Mouse (Mus musculus) left cerebral cortex, adult 11 months (tissue): Measurements from ENCODE around the gene Naa50.

ENCODE experiments used
- DNase-seq: peaks from one replicate; pipeline ENCODE4 v3.0.0; 2022; ENCODE audit warnings: low spot score

The Naa50 gene

DNA sequence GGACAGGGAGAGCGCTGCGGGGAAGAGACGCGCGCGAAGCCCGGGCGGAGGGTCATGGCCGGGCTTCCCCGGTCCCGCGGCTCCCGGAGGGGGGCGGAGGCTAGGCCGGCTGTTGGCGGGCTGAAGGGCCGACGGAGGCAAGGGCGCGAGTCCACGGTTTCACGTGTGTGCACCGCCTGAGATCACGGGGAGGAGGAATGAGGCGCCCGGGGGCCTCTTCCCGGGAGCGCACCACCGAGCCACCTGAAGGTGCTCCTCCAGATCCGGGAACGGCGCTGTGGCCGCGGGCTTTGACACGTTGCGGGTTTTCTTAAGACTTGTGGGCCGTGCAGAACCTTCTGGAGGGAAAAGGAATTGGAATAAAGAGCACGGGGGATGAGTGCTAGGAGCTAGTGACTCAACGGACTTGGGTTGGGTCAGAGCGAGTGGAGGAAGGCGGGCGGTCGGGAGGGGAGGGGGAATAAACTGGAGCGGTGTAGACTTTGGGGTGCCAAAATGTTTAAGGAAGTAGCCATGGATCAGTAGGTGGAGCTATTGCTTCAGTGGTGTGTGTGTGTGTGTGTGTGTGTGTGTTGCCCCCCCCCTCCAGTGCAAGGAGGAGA, 657 bp downstream of the Naa50 start:
- DNase-seq = peak; percentile 62

DNA sequence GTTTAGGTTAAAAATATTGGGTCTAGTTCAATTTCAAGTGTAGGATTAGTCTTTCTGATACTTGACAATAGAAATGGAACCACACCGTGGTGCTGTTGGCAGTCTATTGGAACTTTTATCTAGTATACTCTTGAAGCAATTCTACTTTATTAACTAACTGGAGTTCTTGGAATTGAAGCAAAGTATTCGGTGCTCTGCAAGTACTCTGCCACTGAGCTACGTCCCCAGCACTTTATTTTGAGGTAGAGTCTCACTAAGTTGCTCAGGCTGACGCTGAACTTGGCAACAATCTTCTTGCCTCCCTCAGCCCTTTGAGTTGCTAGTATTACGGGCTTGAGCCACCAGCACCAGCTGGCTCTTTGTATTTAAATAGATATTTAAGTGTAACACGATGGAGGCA, 1.9 kb downstream of the Naa50 start:
- no peak for DNase-seq

DNA sequence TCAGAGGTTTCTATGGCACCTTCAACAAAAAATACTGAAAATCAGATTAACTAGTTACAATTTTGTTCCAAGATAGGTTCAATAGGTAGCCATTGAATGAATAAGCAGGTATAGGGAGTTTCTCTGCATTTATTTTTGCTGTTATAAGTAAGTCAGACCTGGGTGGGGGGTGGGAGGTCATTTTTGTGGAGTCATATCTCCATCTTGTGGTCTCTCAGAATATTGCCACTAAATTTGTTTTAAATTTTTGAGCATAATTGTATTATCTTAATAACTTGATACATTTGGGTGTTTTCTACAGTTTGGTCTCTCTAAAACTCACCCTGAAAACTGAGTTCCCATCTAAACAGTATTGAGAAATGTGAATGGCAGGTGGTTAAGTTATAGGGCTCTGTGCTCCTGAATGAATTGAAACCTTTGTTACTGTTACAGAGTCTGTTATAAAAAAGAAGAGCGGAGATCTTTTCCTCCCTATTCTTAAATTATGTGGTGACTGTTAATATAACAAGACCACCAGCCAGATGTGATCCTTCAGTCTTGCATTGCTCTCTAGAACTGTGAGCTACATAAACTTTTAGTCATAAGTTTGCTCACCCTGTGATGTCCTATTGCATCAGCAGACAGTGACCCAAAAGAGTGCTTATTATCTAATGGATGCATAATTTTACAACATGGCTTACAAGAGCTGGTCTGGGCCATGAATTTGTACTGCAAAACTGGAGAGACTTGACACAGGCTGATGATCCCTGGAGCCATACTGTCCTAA, 9.6 kb downstream of the Naa50 start:
- DNase-seq = no peak

DNA sequence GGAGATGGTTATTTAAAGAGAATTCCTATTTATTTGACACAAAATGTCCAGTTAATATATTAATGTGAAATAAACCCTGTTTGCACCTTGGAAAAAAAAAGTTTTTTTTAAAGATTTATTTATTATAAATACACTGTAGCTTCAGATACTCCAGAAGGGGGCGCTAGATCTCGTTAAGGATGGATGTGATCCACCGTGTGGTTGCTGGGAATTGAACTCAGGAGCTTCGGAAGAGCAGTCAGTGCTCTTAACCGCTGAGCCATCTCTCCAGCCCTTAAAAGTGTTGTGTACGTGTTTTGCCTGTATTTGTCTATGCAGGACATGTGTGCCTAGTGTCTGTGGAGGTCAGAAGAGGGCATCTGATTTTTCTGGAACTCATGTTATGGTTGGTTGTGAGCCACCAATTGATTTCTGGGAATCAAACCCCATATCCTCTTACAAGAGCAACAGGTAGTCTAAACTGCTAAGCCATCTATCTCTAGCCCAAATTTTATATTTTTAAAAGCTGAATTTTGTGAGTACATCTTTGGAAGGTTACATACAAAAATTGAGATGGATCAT, 14.9 kb downstream of the Naa50 start:
- DNase-seq = no peak

DNA sequence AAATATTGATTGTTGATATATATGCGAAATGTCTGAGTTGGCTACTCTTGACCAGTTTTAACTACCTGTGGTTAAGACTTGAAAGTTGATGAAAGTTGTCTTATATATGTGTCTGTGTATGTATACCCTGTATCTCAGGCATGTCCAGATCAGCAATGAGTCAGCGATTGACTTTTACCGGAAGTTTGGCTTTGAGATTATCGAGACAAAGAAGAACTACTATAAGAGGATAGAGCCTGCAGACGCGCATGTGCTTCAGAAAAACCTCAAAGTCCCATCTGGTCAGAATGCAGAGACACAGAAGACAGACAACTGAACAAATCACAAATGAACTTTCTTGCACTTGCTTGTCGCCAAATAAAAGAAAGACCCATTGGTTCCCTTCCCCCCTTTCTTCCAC, 19.7 kb downstream of the Naa50 start:
- DNase-seq = no peak

DNA sequence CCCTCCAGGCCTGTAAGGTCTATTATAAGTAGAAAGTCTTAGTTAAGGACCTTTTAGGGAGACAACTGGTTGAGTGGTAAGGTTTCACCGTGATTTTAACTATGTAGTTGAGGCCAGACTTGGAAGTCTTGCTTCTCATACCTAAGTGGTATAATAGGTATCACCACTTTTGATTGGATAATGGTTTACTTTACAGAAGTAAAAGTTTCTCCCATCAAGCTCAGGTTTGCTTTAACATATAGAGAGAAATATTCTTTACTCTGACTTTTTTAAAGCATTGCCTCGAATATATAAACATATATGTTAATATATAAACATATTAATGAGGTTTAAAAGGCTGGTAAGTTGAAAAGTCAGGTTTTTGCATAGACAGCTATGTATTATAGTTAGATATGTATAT, 24.2 kb downstream of the Naa50 start:
- DNase-seq = no peak

DNA sequence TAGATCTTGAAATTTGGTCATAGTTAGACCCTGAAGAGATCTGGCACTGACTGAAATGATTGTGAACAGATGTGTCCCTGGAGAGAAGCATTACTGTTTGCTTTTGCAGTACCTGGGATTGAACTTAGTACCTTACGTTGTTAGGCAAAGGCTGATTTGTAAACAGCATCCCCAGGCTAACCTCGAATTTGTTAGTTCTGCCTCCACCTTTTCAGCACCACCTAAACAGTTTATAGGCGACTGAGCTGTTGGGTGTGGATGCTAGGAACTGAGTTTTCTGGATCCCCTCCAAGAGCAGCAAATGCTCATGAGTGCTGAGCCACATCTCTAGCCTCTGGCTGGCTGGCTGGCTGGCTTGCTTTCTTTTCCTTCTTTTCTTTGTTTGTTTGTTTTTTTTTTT, 25.6 kb downstream of the Naa50 start:
- DNase-seq = no peak

DNA sequence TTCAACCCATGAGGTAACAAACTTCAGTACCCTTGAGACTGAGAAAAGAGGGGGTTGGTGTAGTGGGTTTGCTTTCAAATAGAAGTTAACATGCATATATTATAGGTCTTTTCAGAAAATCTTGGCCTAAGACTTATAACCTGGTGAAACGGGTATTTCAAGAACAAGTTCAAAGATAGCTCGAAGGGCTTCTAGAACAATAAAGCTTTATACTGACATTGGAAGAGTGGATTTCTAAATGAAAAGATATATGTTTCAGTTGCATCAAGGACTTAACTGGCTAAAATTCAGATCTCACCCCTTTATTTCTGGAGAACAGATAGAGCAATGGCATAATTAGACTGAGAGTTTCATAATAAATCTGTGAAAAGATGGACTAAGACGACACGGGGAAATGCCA, 29.4 kb downstream of the Naa50 start:
- no peak for DNase-seq

DNA sequence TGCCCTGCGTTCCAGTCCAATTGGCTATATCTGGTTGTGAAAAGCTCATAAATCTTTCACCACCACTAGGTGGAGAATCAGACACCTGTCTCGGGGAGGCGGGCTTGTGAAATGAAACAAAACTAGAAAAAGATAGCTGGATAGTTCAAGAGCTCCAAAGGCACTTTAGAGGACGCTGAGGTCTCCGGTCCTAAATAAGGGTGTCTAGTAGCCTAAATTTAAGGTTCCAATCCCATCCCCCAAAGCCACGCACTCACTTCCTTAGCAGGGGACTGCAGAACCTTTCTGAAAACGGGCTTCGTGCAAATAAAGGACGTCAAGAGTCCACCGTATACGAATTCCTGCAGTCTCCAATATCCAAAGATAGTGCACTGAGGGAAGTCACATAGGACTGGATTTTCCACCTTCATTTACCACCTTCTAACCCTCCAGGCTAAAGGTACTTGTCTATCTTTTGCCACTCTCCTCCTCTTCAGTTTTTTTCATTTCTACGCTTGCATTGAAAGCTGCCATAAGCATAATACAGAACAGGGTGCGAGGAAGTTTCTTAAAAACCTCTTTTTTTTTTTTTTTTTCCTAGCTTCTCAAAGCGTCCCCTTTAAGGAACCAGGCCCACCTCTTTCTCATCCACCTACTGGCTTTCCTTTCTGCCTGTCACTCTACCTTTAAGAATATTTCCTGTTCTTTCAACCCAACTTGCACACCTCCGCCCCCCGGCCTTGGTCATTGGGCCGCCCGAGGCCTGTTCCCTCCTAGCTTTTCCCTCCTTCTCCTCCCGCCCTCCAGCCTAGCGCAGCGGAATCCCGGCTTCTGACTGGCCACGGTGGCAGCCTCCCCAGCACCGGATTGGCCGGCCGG, 32.9 kb downstream of the Naa50 start:
- DNase-seq = peak; percentile 98

DNA sequence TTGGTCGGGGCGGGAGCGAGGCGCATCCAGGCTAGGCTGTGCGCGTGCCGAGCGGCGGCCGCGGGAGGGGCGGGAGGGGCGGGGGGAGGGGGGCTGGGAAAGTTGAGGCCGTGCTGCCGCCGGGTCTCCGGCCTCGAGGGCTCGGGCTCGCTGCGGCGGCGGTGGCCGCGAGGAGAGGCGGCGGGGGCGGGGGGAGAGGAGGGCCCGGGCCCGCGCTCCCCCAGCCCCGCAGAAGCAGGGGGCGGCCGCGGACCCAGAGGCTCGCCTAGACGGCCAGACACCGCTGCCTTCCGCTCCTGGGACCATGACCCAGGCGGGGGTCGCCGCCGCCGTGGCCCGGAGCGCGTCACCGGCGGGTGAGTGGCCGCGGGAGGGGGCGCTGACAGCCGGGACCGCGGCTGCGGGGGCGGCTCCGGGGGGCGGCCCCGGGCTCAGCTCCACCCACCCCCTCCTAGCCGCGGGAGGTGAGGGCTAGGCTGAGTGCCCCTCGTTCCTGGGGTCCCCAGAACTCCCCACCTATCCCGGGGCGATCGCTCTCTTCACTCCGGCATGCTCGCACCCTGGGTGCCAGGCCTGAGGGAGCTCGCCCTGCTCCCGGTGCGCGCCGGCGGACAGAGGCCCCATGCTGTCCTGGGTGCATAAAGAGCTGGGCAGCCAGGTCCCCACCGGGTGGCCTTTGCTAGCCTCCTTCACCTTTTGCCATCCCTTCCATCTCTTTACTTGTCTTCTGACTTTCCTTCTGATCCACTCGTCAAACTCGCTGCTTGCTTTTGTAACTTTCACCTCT, 33.7 kb downstream of the Naa50 start, which contains the start of gene Usf3:
TSS of gene Usf3 (plus strand) at position 92 of the 787 bp plus-strand sequence.
- DNase-seq = peak; percentile 28

DNA sequence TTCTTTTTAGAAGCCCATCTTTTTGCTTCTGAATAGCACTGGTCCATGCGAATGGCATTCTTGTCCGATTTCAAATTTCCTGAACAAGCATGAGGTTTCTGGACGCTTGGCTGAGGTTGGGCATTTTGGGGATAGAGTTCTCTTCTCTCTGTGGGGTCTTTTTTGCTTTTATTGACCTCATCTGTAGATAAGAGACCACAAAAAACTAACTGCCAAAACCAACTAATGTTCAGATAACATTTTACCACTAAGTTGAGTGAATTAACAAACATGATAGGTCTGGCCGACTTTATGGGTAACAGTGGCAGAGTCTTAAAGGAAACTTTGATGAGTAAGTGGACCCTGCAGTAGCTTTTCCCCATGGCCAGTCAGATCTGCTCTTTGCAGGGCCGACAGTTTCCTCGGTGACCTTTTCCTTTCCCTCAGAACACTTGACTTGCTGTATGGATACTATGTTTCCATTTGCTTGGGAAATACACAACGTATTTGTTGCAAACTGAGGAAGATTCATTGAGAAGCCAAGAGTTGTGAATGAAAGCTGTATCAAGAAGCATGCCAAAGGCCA, 34.4 kb downstream of the Naa50 start:
- DNase-seq = no peak

DNA sequence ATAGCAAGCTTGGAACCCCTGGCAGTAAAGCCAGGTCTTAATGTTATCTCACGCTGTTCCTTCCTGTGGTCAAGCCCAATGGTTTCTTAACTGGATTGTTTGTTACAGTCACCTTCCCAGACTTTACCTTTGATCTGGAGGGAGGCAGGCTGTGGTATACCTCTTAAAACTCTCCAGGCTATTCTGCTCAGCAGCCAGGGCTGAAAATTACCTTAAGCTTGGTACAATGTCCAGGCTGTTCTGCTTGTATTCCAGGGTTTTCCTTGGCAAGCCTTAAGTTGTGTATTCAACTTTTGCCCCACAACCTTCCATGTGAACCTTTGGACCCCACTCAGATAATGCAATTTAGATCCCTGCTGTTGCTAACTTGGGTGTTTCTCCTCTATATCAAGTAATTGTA, 35.4 kb downstream of the Naa50 start:
- no peak for DNase-seq

DNA sequence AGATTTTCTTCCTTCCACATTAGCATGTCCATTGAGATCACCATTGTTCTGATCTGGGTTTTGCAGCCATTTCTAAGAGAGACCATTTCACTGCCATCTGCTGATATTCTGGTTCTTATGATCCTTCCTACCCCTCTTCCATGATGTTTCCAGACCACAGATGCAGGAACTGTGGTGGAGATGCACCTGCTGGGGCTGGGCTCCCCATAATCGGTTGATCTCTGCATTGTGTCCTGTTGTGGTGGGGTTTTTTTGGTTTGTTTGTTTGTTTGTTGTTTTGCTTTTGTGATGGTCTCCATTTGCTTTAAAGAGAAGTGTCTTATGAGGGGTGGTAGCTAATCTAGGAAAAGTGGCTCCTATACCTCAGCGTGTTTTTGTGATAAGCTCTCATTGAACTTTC, 36.9 kb downstream of the Naa50 start:
- no peak for DNase-seq

DNA sequence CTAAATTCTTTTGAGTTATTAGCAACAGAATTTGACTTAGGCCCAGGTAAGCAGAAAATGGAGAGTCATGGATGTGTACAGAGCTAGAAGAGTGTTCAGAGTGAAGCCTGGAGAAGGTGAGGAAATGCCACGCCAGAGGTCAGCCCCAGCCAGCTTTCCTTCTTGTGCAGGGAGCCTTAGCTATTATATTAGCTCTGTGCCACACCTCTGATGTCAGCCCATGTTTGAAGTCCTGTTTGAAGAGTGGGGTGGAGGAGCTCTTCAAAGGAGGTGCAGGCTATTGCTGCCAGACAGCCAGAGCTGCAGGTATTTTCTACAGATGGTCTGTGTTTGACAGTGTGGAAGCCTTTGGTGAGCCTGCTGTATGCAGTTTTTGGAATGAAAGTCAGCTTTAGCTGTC, 38.9 kb downstream of the Naa50 start:
- no peak for DNase-seq

DNA sequence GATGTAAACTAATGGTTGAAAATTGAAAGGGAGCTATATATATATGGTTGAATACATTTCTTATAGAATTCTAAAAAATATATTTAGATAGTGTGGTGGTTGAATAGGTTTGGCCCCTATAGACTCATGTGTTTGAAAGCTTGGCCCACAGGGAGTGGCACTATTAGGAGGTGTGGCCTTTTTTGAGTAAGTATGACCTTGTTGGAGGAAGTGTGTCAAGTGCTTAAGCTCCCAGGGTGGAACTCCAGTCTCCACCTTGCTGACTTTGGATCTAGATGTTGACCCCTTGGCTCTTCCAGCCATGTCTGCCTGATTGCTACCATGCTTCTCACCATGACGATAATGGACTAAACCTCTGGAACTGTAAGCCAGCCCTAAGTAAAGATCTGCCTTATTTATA, 43.0 kb downstream of the Naa50 start:
- no peak for DNase-seq

DNA sequence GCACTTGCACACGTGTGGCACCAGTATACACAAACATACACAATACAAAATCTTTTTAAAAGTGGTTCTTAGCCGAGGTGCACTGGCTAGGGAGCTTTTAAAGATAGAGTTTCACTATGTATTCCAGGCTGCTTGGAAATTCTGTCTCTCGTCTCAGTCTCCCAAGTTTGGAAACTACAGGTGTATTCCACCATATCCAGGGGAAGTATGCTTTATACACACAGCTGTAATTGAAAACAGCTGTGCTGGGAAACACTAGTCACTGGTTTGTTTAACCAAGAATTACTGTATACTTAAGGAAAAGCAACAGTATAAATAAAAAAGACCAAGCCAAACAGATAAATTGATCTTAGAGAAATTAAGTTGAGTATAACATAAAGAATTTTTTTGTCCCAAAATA, 45.1 kb downstream of the Naa50 start:
- no peak for DNase-seq

DNA sequence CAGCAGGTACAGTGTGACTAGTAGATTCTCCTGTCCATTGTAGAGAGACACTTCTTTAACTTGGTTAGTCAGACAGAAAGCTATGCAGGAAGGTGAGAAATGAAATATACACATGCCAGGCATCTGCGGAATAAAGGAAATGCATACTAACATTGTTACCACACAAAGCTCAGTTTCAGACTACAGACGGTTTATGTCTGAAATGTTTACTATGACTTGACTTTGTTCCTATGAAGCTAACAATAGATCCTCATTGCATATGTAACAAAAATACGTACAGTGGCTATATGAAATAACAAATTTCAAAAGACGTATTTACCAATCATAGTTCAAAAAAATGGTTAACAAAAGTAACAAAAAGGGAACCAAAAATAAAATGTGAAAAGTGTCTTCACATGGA, 47.5 kb downstream of the Naa50 start:
- DNase-seq = no peak

DNA sequence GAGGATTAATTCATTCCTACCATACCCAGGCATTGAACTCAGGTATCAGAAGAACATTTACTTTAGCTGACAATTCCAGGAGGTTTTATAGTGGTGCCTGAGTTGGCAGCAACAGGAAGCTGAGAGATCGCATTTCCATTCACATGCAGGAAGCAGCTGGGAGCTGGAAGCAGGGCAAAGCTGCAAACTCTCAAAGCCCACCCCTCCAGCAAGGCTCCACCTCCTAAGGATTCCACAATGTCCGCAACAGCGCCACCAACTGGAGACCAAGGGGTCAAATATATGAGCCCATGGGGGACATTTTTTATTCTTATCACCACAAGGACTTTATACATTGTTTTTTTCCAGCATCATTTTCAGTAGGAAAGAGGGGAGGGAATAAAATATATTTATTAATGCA, 49.1 kb downstream of the Naa50 start:
- no peak for DNase-seq

DNA sequence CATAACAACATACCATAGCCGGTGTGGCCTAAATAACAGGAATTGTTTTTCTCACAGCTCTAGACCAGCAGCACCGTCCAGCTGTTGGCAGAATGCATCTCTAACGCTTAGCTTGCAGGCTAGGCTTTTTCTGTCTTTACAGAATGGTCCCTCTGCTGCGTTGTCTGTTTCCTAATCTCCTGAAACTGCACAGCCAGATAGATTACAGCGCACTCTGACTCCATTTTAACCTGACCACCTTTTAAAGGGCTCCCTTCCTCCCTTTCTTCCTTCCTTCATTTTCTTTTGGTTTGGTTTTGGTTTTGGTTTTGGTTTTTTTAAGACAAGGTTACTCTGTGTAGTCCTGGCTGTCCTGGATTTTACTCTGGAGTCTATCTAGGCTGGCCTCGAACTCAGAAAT, 50.4 kb downstream of the Naa50 start:
- DNase-seq = no peak

DNA sequence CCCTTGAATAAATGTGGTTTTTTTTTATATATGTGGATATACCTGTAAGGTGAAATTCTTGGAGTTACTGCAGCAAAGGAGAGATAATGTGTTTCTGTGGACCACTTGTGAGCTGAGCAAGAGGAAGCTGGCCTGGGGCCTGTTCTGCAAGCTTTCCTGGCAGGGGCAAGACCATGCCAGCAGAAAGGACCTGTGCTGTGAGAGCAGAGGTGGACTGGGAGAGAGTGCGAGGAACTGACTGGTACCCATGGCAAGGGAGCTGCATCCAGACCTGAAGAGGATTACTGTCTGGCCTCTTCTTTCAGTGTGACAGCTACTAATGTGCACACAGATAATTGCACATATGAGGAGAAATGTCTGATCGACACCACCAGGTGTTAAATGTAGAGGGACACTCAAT, 51.3 kb downstream of the Naa50 start:
- DNase-seq = no peak

DNA sequence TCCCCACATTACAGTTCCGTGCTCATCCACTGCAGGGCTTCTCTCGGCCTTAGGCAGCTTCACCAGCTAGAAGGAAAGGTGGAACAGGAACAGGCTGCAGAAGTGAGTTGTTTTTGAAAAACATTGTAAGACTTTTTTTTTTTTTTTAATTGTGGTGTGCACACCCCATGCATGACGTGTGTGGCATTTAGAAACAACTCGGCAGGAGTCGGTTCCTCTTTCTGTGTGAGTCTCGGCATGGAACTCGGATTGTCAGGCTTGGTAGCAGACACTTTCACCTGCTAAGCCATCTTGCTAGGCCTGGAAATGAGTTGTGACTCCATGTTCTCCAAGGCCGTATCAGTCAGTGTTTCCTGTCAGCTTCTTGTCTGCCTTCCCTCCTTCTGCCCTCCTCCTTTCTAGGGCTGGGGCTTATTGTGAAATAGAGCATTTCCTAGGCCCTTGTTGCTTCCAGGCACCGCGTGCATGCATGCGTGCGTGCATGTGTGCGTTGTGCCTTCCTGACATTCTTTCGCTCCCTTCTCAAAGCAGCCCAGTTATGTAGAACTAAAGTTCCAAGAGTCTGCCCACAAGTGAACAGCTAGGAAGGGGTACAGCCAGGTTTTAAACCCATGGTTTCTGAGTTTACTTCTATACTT, 59.6 kb downstream of the Naa50 start:
- no peak for DNase-seq
